Mouse (Mus musculus): ENCODE measurements around the gene Cpeb2.

The Cpeb2 gene

GRCm38 (mm10) chr5:43325561-43325960, 92.6 kb downstream of the Cpeb2 start:
- no peak for DNase-seq (ENCODE audit: low spot score in 2 of 2)

DNA sequence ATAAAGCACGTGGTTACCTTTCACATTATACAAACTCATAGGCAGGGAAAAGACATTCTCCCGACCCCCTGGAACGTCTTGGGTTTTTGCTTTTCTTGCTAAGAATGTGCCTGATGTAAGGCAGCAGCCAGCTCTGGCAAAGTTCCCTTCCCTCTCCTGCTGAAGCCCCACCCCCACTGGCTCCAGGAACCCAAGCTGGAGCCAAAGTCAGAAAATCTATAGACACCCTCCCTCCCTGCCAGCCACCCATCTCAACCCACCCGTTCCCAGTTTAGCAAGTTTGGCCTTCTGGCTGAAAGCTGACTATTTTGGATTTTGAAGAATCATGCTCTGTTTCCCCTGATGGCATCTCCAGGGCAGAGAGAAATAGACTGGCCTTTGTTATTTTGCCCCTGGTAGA, 95.6 kb downstream of the Cpeb2 start:
- no peak for DNase-seq (ENCODE audit: low spot score in 2 of 2)

GRCm38 (mm10) chr5:43330260-43330659, 97.3 kb downstream of the Cpeb2 start:
- DNase-seq (ENCODE audit: low spot score in 2 of 2): no peak

- no peak for DNase-seq (ENCODE audit: low spot score in 2 of 2)
Measured at GRCm38 (mm10) chr5:43334469-43334868, 101.5 kb downstream of the Cpeb2 start.

GRCm38 (mm10) chr5:43337212-43337611, 104.2 kb downstream of the Cpeb2 start:
- no peak for DNase-seq (ENCODE audit: low spot score in 2 of 2)

GRCm38 (mm10) chr5:43338771-43339475, 106.0 kb downstream of the Cpeb2 start:
- no peak for DNase-seq (ENCODE audit: low spot score in 2 of 2)

All from natural killer cell, adult 2 months (primary cell).